8 mouse cellular contexts compared by ENCODE assay signal in genomic region chr15:99875334-99875869, GRCm38 (mm10). TPM values are rescaled to one million over a fixed set of nuclear protein-coding genes. Genes with fewer than 3 reads are reported as not detected.
DNase-seq lines count a peak whose midpoint lies in the region; ATAC-seq and TF ChIP-seq lines count a peak whose summit lies in the region.

Lima1 (minus strand) TSS chr15:99875456.

- DNase-seq in MEL (ENCODE audit: low read depth, low spot score) = peak; percentile 90
- peak; percentile 83 to 86 for DNase-seq in cerebellum, adult 2 months
- DNase-seq in forelimb bud, embryonic 11.5 days (ENCODE audit: low read depth, low spot score) = peak; percentile 85
- DNase-seq in layer of hippocampus, adult 9-10 months (ENCODE audit: low spot score) = peak; percentile 30
- peak; percentile 59 for DNase-seq in ovary, postnatal 10 days (ENCODE audit: low spot score)
- DNase-seq in thymus, postnatal 10 days (ENCODE audit: low spot score in 2 of 2) = peak; percentile 67 to 83

- H3K4me3 ChIP-seq in MEL (ENCODE audit: control insufficient read depth in 1 of 2, insufficient read depth in 1 of 2, low read depth in 2 of 2, low read length in 2 of 2) = peak within 1 kb of the TSS; percentile 13 to 44; a peak in 3 of 4 replicates
- peak within 1 kb of the TSS; percentile 75 for H3K4me3 ChIP-seq in cerebellum, adult 2 months (replicated peaks; ENCODE audit: insufficient read depth, low read depth, low read length)
- peak within 1 kb of the TSS; percentile 64 for H3K4me3 ChIP-seq in lung, embryonic 16.5 days (ENCODE audit: low read length)

- TF ChIP-seq CTCF in MEL (IDR thresholded peaks at IDR 0.05 in 2 of 3, conservative IDR thresholded peaks at IDR 0.05 in 1 of 3; ENCODE audit: control insufficient read depth in 1 of 3, insufficient read depth in 1 of 3, low read depth in 2 of 3, low read length in 3 of 3, poor library complexity in 1 of 3, severe bottlenecking in 1 of 3) = no peak
- TF ChIP-seq CTCF in cerebellum, adult 2 months (IDR thresholded peaks at IDR 0.05; ENCODE audit: borderline replicate concordance, insufficient read depth, low read depth, low read length) = no peak

- H3K4me1 ChIP-seq in MEL (ENCODE audit: control insufficient read depth in 1 of 2, insufficient read depth in 2 of 2, low read length in 2 of 2) = peaks cover 0 to 16% of the 10 kb centered on the region in 2 experiments; a peak in 2 of 4 replicates
- no peaks in the 10 kb centered on the region; the same call in 1 of the 2 replicates for H3K4me1 ChIP-seq in cerebellum, adult 2 months (ENCODE audit: control insufficient read depth, insufficient read depth, low read length)
- H3K4me1 ChIP-seq in lung, embryonic 16.5 days (replicated peaks; ENCODE audit: control insufficient read depth, insufficient read depth, low read length) = peaks cover 10% of the 10 kb centered on the region

- under 1% methylated on average over 38 of the region's 38 CpGs for WGBS in cerebellum, adult 2 months
- WGBS in lung, embryonic 16.5 days = under 1% methylated on average over 36 of the region's 38 CpGs

- no peak within 1 kb of the TSS for H3K27ac ChIP-seq in MEL (ENCODE audit: control insufficient read depth, low read depth, low read length)
- H3K27ac ChIP-seq in cerebellum, adult 2 months (ENCODE audit: insufficient read depth, low read length) = 0 out of 2 replicates have a peak within 1 kb of the TSS, but pooled peaks have one; percentile 9
- peak within 1 kb of the TSS; percentile 61 for H3K27ac ChIP-seq in lung, embryonic 16.5 days (ENCODE audit: low read length)

- H3K9ac ChIP-seq in MEL (ENCODE audit: control insufficient read depth, low read depth, low read length, poor library complexity, severe bottlenecking) = peak within 1 kb of the TSS; percentile 0; the same call in 1 of the 2 replicates
- peak within 1 kb of the TSS; percentile 72 for H3K9ac ChIP-seq in lung, embryonic 16.5 days (ENCODE audit: low read length)

- TF ChIP-seq EP300 in MEL (IDR thresholded peaks at IDR 0.05; ENCODE audit: low read depth in 1 of 2, low read length in 2 of 2) = no peak

- peak; percentile 96 to 97 for ATAC-seq in hematopoietic stem cell, adult 5-6 weeks (replicated peaks in 1 of 2; ENCODE audit: insufficient read depth in 1 of 2, low FRiP score in 2 of 2, low TSS enrichment in 1 of 2, low read depth in 1 of 2, poor library complexity in 2 of 2, severe bottlenecking in 2 of 2)
- ATAC-seq in lung, embryonic 16.5 days (ENCODE audit: low read depth) = peak; percentile 96

- peaks cover 14 to 21% of the 10 kb centered on the region in 2 experiments for H3K27me3 ChIP-seq in MEL (ENCODE audit: control insufficient read depth in 1 of 2, insufficient read depth in 2 of 2, low read length in 2 of 2)
- H3K27me3 ChIP-seq in cerebellum, adult 2 months (ENCODE audit: control insufficient read depth, insufficient read depth, low read length) = no peaks in the 10 kb centered on the region
- no peaks in the 10 kb centered on the region for H3K27me3 ChIP-seq in lung, embryonic 16.5 days (ENCODE audit: control insufficient read depth, insufficient read depth, low read depth, low read length)

- TF ChIP-seq RAD21 in MEL (IDR thresholded peaks at IDR 0.05; ENCODE audit: low read depth, low read length) = no peak

- no peak for TF ChIP-seq POLR2A in MEL (IDR thresholded peaks at IDR 0.05; ENCODE audit: control insufficient read depth in 1 of 2, insufficient read depth in 1 of 2, low read depth in 1 of 2, low read length in 2 of 2, poor library complexity in 1 of 2)
- peak; percentile 63 for TF ChIP-seq POLR2A in cerebellum, adult 2 months (IDR thresholded peaks at IDR 0.05; ENCODE audit: borderline replicate concordance, insufficient read depth, low read length)

- no peaks in the 10 kb centered on the region for H3K36me3 ChIP-seq in MEL (ENCODE audit: control insufficient read depth in 1 of 2, insufficient read depth in 2 of 2, low read length in 2 of 2)
- H3K36me3 ChIP-seq in lung, embryonic 16.5 days (ENCODE audit: control insufficient read depth, insufficient read depth, low read length) = no peaks in the 10 kb centered on the region

- H3K4me2 ChIP-seq in lung, embryonic 16.5 days (ENCODE audit: low read depth, low read length) = peak within 1 kb of the TSS; percentile 77

- no peaks in the 10 kb centered on the region for H3K9me3 ChIP-seq in MEL (replicated peaks; ENCODE audit: insufficient read depth, low read length)
- no peaks in the 10 kb centered on the region for H3K9me3 ChIP-seq in lung, embryonic 16.5 days (ENCODE audit: control insufficient read depth, low read length)

- H3K79me2 ChIP-seq in MEL (ENCODE audit: control insufficient read depth, insufficient read depth, low read length, poor library complexity) = no peaks in the 10 kb centered on the region

TF ChIP-seq in MEL, 35 proteins besides CTCF, POLR2A, EP300 and RAD21:
- peak; percentile 32; the same call in 1 of the 2 replicates for TF ChIP-seq GATA1 (IDR thresholded peaks at IDR 0.05; ENCODE audit: low read depth, low read length)
- no peak for TF ChIP-seq TBP (IDR thresholded peaks at IDR 0.05; ENCODE audit: low read depth, low read length)
- no peak for TF ChIP-seq TAL1 (IDR thresholded peaks at IDR 0.05; ENCODE audit: low read length)
- no peak for TF ChIP-seq POLR2AphosphoS2 (IDR thresholded peaks at IDR 0.05; ENCODE audit: low read length)
- no peak for TF ChIP-seq CHD1 (IDR thresholded peaks at IDR 0.05; ENCODE audit: low read depth, low read length)
- TF ChIP-seq ZC3H11A (IDR thresholded peaks at IDR 0.05; ENCODE audit: low read depth, low read length) = no peak
- no peak for TF ChIP-seq GABPA (IDR thresholded peaks at IDR 0.05; ENCODE audit: low read depth, low read length)
- TF ChIP-seq E2F4 (IDR thresholded peaks at IDR 0.05; ENCODE audit: borderline replicate concordance, low read depth, low read length) = no peak
- TF ChIP-seq MAZ (IDR thresholded peaks at IDR 0.05; ENCODE audit: low read depth, low read length) = no peak
- TF ChIP-seq POLR2AphosphoS5 (IDR thresholded peaks at IDR 0.05; ENCODE audit: borderline replicate concordance, low read depth, low read length) = no peak
- no peak for TF ChIP-seq MYC (IDR thresholded peaks at IDR 0.05; ENCODE audit: low read depth, low read length)
- TF ChIP-seq USF1 (IDR thresholded peaks at IDR 0.05; ENCODE audit: low read depth, low read length) = peak; percentile 80
- no peak for TF ChIP-seq MYB (IDR thresholded peaks at IDR 0.05; ENCODE audit: low read depth, low read length)
- TF ChIP-seq MXI1 (IDR thresholded peaks at IDR 0.05; ENCODE audit: low read depth, low read length) = peak; percentile 56; the same call in 1 of the 2 replicates
- TF ChIP-seq MAFK (IDR thresholded peaks at IDR 0.05; ENCODE audit: borderline replicate concordance, low read depth, low read length) = no peak
- TF ChIP-seq HCFC1 (IDR thresholded peaks at IDR 0.05; ENCODE audit: low read depth, low read length) = no peak
- TF ChIP-seq RCOR1 (IDR thresholded peaks at IDR 0.05; ENCODE audit: low read depth, low read length) = peak; percentile 85
- no peak for TF ChIP-seq TCF12 (IDR thresholded peaks at IDR 0.05; ENCODE audit: low read depth, low read length)
- TF ChIP-seq BHLHE40 (IDR thresholded peaks at IDR 0.05; ENCODE audit: borderline replicate concordance, low read depth, low read length) = peak; percentile 63; the same call in 1 of the 2 replicates
- TF ChIP-seq ZKSCAN1 (IDR thresholded peaks at IDR 0.05; ENCODE audit: low read depth, low read length) = no peak
- TF ChIP-seq ZMIZ1 (IDR thresholded peaks at IDR 0.05; ENCODE audit: low read depth, low read length) = no peak
- TF ChIP-seq MAX (IDR thresholded peaks at IDR 0.05; ENCODE audit: low read length) = peak; percentile 52; the same call in 1 of the 2 replicates

RNA-seq across cellular contexts. Expression of gene Lima1, which starts in this region (rescaled TPM):
- 0.88 and 1.1 TPM in 2 replicates for total RNA-seq in MEL (2012; rRNA removed)
- polyA plus RNA-seq in MEL (2012; ENCODE audit: insufficient read depth in 1 of 2, insufficient read length in 2 of 2, low read depth in 1 of 2, low replicate concordance in 2 of 2, missing spikeins in 1 of 2) = 1 to 10 TPM in 1 of 2 experiments, not detected in 1; 7.9 TPM
- polyA plus RNA-seq in cerebellum, adult 2 months (2012; rRNA removed) = 12.3 and 13.5 TPM in 2 replicates
- total RNA-seq in hematopoietic stem cell, adult 5-6 weeks (2017) = 6.4 and 6.5 TPM in 2 replicates
- polyA plus RNA-seq in lung, embryonic 16.5 days (2015; fragmentation: Nextera tagmentation; extraction: Ambion mirVana) = 44.9 and 47.0 TPM in 2 replicates

Comparison
In these comparisons a context has a peak if more than half of its experiments do, and no peak if none do; other contexts are left out.
1. DNase-seq: peak in every context shown above with its lines; median percentile 90 in MEL; 85 in forelimb bud, embryonic 11.5 days; 84 in cerebellum, adult 2 months; 75 in thymus, postnatal 10 days; 59 in ovary, postnatal 10 days; 30 in layer of hippocampus, adult 9-10 months.